Mouse (Mus musculus) megakaryocyte-erythroid progenitor cell, adult 5-6 weeks (primary cell): ENCODE results near the gene Ncor2. TPM values are rescaled to one million over a fixed set of nuclear protein-coding genes. Genes with fewer than 3 reads are reported as not detected.

Experiments used
- ATAC-seq: replicated peaks from 2 replicates; pipeline ENCODE4 v1.8.0; 2016; ENCODE audit warnings: mild to moderate bottlenecking, inconsistent platforms; ENCODE audit not compliant: severe bottlenecking, poor library complexity, low FRiP score, low TSS enrichment
- total RNA-seq, 2 experiments: library from RNA; stranded (forward) in 1 of 2; stranded (reverse) in 1 of 2; fragments of 200-1000, 215-1000 nt in 1 of 2; fragments of >200 nt in 1 of 2; fragmentation: Nextera tagmentation in 1 of 2; gene quantifications; 2 replicates each; pipeline ENCODE4 v1.2.3; 2014 to 2017

Gene Ncor2
- total RNA-seq, 2 experiments from 2014 or later = 6.7 to 48.7 TPM

GRCm38 (mm10) chr5:125173868-125174267, 5.2 kb downstream of the Ncor2 start:
- ATAC-seq = no peak

- no peak for ATAC-seq
Observed at GRCm38 (mm10) chr5:125172831-125173615, 6.0 kb downstream of the Ncor2 start.

- ATAC-seq = no peak
Observed at GRCm38 (mm10) chr5:125171259-125171658, 7.8 kb downstream of the Ncor2 start.

GRCm38 (mm10) chr5:125170107-125170842, 8.7 kb downstream of the Ncor2 start:
- ATAC-seq = no peak

GRCm38 (mm10) chr5:125168101-125168500, 10.9 kb downstream of the Ncor2 start:
- no peak for ATAC-seq

- no peak for ATAC-seq
Observed at GRCm38 (mm10) chr5:125167524-125167923, 11.5 kb downstream of the Ncor2 start.

- no peak for ATAC-seq
Observed at GRCm38 (mm10) chr5:125165993-125166392, 13.0 kb downstream of the Ncor2 start.

GRCm38 (mm10) chr5:125164465-125165167, 14.4 kb downstream of the Ncor2 start:
- ATAC-seq = peak; percentile 54

GRCm38 (mm10) chr5:125163441-125164050, 15.5 kb downstream of the Ncor2 start:
- no peak for ATAC-seq

- ATAC-seq = no peak
Observed at GRCm38 (mm10) chr5:125162461-125162860, 16.6 kb downstream of the Ncor2 start.

GRCm38 (mm10) chr5:125159804-125160405, 19.1 kb downstream of the Ncor2 start:
- no peak for ATAC-seq

- no peak for ATAC-seq
Observed at GRCm38 (mm10) chr5:125159293-125159692, 19.7 kb downstream of the Ncor2 start.

GRCm38 (mm10) chr5:125158232-125158961, 20.6 kb downstream of the Ncor2 start:
- ATAC-seq = peak; percentile 86

- no peak for ATAC-seq
Observed at GRCm38 (mm10) chr5:125157375-125158033, 21.5 kb downstream of the Ncor2 start.

GRCm38 (mm10) chr5:125156418-125157205, 22.4 kb downstream of the Ncor2 start:
- no peak for ATAC-seq

- ATAC-seq = no peak
Observed at GRCm38 (mm10) chr5:125155451-125155850, 23.6 kb downstream of the Ncor2 start.

- ATAC-seq = no peak
Observed at GRCm38 (mm10) chr5:125154989-125155388, 24.0 kb downstream of the Ncor2 start.
